Mouse (Mus musculus) retina, postnatal 1 day (tissue): ENCODE measurements around the gene Garem2.

Source experiments
- DNase-seq: peaks from one replicate; pipeline ENCODE4 v3.0.0-alpha.2; 2012

Garem2 gene

GRCm38 (mm10) chr5:30154474-30155394, 49.8 kb downstream of the Garem2 start, which contains the start of the genes Hadha and Hadhb:
Hadha (minus strand) TSS chr5:30155162.
Hadhb (plus strand) TSS chr5:30155248.
- peak; percentile 95 for DNase-seq

- DNase-seq: no peak
Measured at GRCm38 (mm10) chr5:30155395-30155792, 50.4 kb downstream of the Garem2 start.

GRCm38 (mm10) chr5:30155821-30156629, 51.1 kb downstream of the Garem2 start:
- DNase-seq: no peak

- no peak for DNase-seq
Measured at GRCm38 (mm10) chr5:30159601-30160000, 54.6 kb downstream of the Garem2 start.

GRCm38 (mm10) chr5:30161836-30162235, 56.9 kb downstream of the Garem2 start:
- DNase-seq: no peak

GRCm38 (mm10) chr5:30162339-30162738, 57.4 kb downstream of the Garem2 start:
- DNase-seq: no peak

- no peak for DNase-seq
Measured at GRCm38 (mm10) chr5:30165234-30165946, 60.4 kb downstream of the Garem2 start.
